Mouse (Mus musculus) hindbrain, embryonic 15.5 days (tissue): ENCODE results near the gene Pde4dip. TPM values are rescaled to one million over a fixed set of nuclear protein-coding genes. Genes with fewer than 3 reads are reported as not detected.
A peak's percentile ranks its signal among the peaks of the same experiment; 100 is the strongest.

Experiments
- ATAC-seq: fragments of 200-750 bp; cut with Nextera tagmentation; 2 replicates; pipeline ENCODE4 v1.8.0; 2017; ENCODE audit warnings: low read depth, moderate number of reproducible peaks, moderate TSS enrichment; ENCODE audit not compliant: low FRiP score
- H3K27ac ChIP-seq: fragments of 300-500 bp; sonication (generic); replicated peaks from 2 replicates; pipeline ENCODE4 v1.5.1; 2015; ENCODE audit warnings: mild to moderate bottlenecking, inconsistent platforms
- H3K27me3 ChIP-seq: fragments of 300-500 bp; sonication (generic); 2 replicates; pipeline ENCODE4 v1.6.1; 2015; ENCODE audit warnings: control low read depth, inconsistent platforms
- H3K36me3 ChIP-seq: fragments of 300-500 bp; sonication (generic); 2 replicates; pipeline ENCODE4 v1.6.1; 2015; ENCODE audit warnings: control low read depth, inconsistent platforms
- H3K4me1 ChIP-seq: fragments of 300-500 bp; sonication (generic); replicated peaks from 2 replicates; pipeline ENCODE4 v1.6.1; 2015; ENCODE audit warnings: control low read depth, inconsistent platforms
- H3K4me2 ChIP-seq: fragments of 300-500 bp; sonication (generic); 2 replicates; pipeline ENCODE4 v1.6.1; 2015; ENCODE audit warnings: moderate library complexity, mild to moderate bottlenecking, inconsistent platforms
- H3K4me3 ChIP-seq: fragments of 300-500 bp; sonication (generic); 2 replicates; pipeline ENCODE4 v1.5.1; 2015; ENCODE audit warnings: mild to moderate bottlenecking, inconsistent platforms
- H3K9ac ChIP-seq: fragments of 300-500 bp; sonication (generic); 2 replicates; pipeline ENCODE4 v1.6.1; 2015; ENCODE audit warnings: inconsistent platforms
- H3K9me3 ChIP-seq: fragments of 300-500 bp; sonication (generic); 2 replicates; pipeline ENCODE4 v1.6.1; 2016; ENCODE audit warnings: control low read depth, inconsistent platforms
- WGBS: fragments of 180-500 bp; shearing (Covaris S2); methylation state at CpG from one replicate; pipeline ENCODE4 v1.1.7; 2015; 5-methylcytosine and 5-hydroxymethylcytosine counted together
- polyA plus RNA-seq: library from polyadenylated mRNA; unstranded; fragments of >200 nt; fragmentation: Nextera tagmentation; extraction: Ambion mirVana; gene quantifications from 2 replicates; pipeline ENCODE4 v1.2.1, GENCODE M21; 2015

The Pde4dip gene
- polyA plus RNA-seq, 1 experiment from 2014 or later = 66.1 TPM

GRCm38 (mm10) chr3:97859400-97859799 lies 29.1 kb downstream of the Pde4dip start:
- H3K27ac ChIP-seq = no peak overlapping the region
- H3K4me2 ChIP-seq = no peak overlapping the region
- no peak overlapping the region for H3K9ac ChIP-seq
- 90% methylated on average over 1 of the region's 1 CpGs for WGBS
- no peak for ATAC-seq
- no peaks in the 10 kb centered on the region for H3K9me3 ChIP-seq
- H3K4me1 ChIP-seq = 0 out of 2 replicates have a peak, but pooled peaks cover 2% of the 10 kb centered on the region
- H3K27me3 ChIP-seq = no peaks in the 10 kb centered on the region
- no peak overlapping the region for H3K4me3 ChIP-seq
- no peaks in the 10 kb centered on the region for H3K36me3 ChIP-seq

DNA sequence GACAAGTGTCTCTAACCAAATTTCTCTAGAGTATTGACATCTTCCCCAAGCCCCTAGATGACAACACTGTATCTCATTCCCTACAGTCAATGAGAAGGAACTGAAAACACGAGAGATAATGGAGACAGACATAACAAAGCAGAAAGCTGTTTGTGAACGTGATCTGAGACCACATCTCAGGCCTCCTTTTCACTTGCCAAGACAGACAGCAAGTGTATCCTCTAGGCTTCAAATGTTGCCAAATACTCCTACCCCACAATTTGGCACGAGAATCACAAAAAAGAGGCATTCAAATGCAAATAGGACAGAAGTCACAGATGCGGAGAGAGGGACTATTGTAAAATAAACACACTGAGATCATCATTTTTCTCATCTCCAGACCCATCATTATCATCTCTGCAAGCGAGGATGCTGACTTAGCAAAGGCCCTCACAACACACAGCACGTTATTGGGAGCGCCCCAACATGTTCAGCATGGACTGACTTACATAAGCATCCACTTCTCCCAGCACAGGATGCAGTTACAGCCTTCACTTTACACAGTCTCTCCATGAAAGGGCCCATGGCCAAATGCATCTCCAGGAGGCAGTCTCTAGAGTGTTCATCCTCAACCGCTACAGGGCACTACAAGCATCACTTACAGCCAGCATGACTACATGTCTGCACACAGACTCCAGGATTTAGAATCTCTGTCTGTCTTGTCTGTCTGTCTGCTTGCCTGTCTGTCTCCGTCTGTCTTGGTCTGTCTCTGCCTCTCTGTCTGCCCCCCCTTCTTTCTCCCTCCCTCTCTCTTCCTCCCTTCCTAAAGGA lies 33.7 kb downstream of the Pde4dip start:
- Histone ChIP-seq H3K4me2 (no peak overlapping the region), H3K4me1 (0 out of 2 replicates have a peak, but pooled peaks cover 4% of the 10 kb centered on the region), H3K9me3 (no peaks in the 10 kb centered on the region), H3K27ac (peak overlapping the region; percentile 3), H3K36me3 (no peaks in the 10 kb centered on the region), H3K9ac (no peak overlapping the region), H3K27me3 (no peaks in the 10 kb centered on the region), H3K4me3 (no peak overlapping the region)
- peak; percentile 54; the same call in 1 of the 2 replicates for ATAC-seq
- WGBS = 47% methylated on average over 9 of the region's 9 CpGs

GRCm38 (mm10) chr3:97851803-97852202 lies 36.7 kb downstream of the Pde4dip start:
- no peak overlapping the region for H3K27ac ChIP-seq
- H3K4me1 ChIP-seq = 0 out of 2 replicates have a peak, but pooled peaks cover 4% of the 10 kb centered on the region
- H3K27me3 ChIP-seq = no peaks in the 10 kb centered on the region
- WGBS = 81% methylated on average over 2 of the region's 2 CpGs
- ATAC-seq = no peak
- H3K9me3 ChIP-seq = no peaks in the 10 kb centered on the region
- H3K36me3 ChIP-seq = no peaks in the 10 kb centered on the region
- H3K4me3 ChIP-seq = no peak overlapping the region
- no peak overlapping the region for H3K9ac ChIP-seq
- no peak overlapping the region for H3K4me2 ChIP-seq

GRCm38 (mm10) chr3:97847626-97848025 lies 40.9 kb downstream of the Pde4dip start:
- Histone ChIP-seq H3K27ac (no peak overlapping the region), H3K4me3 (no peak overlapping the region), H3K9ac (no peak overlapping the region), H3K9me3 (no peaks in the 10 kb centered on the region), H3K4me1 (no peaks in the 10 kb centered on the region), H3K4me2 (no peak overlapping the region), H3K27me3 (no peaks in the 10 kb centered on the region), H3K36me3 (no peaks in the 10 kb centered on the region)
- ATAC-seq = no peak
- 80% methylated on average over 3 of the region's 3 CpGs for WGBS

GRCm38 (mm10) chr3:97846448-97846847 lies 42.1 kb downstream of the Pde4dip start:
- no peaks in the 10 kb centered on the region for H3K36me3 ChIP-seq
- no peak overlapping the region for H3K9ac ChIP-seq
- H3K4me1 ChIP-seq = no peaks in the 10 kb centered on the region
- WGBS = 65% methylated on average over 4 of the region's 4 CpGs
- no peak for ATAC-seq
- no peak overlapping the region for H3K4me2 ChIP-seq
- H3K4me3 ChIP-seq = no peak overlapping the region
- no peak overlapping the region for H3K27ac ChIP-seq
- no peaks in the 10 kb centered on the region for H3K9me3 ChIP-seq
- no peaks in the 10 kb centered on the region for H3K27me3 ChIP-seq

DNA sequence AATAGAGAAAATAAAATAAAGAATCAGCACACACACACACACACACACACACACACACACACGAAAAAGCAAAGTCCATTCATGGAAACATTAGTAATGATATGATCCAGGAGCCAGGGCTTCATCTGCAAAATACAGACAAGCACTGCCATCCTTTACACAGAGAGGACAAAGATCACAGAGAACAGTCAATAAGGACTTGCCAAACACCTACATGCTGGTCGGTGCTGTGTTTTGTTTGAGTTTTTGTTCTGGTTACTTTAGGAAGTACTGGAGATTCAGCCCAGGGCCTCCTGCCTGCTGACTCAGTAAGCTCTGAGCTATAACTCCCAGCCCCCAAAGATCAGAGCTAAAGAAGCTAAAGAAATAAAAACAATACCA lies 43.7 kb downstream of the Pde4dip start:
- Histone ChIP-seq H3K4me1 (no peaks in the 10 kb centered on the region), H3K27me3 (no peaks in the 10 kb centered on the region), H3K9ac (no peak overlapping the region), H3K4me3 (no peak overlapping the region), H3K27ac (no peak overlapping the region), H3K9me3 (no peaks in the 10 kb centered on the region), H3K4me2 (no peak overlapping the region), H3K36me3 (peaks cover 8% of the 10 kb centered on the region; the same call in 1 of the 2 replicates)
- ATAC-seq = no peak
- 74% methylated on average over 2 of the region's 2 CpGs for WGBS

DNA sequence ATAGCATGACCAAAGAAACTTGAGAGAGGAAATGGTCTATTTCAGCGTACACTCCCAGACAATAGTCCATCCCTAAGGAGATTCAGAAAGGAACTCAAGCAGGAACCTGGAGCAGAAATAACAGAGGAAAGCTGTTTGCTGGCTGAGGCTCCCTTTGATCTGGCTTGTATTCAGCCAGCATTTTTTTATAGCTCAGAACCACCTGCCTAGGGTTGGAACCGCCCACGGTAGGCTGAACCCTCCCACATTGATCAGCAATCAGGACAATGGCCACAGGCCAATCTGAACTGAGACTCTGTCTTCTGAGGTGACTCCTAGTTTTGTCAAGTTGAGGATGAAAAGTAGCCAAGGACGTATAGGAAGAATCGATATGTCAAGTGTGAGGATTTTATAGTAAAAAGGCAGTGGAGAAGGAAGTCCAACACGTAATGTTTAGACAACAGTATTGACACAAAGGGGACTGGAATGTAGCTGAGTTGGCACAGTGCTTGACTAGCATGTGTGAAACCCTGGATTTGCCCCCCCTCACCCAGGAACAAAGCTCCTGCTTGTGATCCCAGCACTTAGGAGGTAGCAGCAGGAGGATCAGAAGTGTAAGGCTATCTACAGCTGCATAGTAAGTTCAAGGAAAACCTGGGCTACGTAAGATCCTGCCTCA lies 44.2 kb downstream of the Pde4dip start:
- no peak for ATAC-seq
- Histone ChIP-seq H3K27me3 (no peaks in the 10 kb centered on the region), H3K4me3 (no peak overlapping the region), H3K4me2 (no peak overlapping the region), H3K36me3 (peaks cover 8% of the 10 kb centered on the region; the same call in 1 of the 2 replicates), H3K9me3 (no peaks in the 10 kb centered on the region), H3K27ac (no peak overlapping the region), H3K4me1 (no peaks in the 10 kb centered on the region), H3K9ac (no peak overlapping the region)
- 86% methylated on average over 7 of the region's 7 CpGs for WGBS

GRCm38 (mm10) chr3:97842641-97843040 lies 45.9 kb downstream of the Pde4dip start:
- H3K4me2 ChIP-seq = no peak overlapping the region
- no peak overlapping the region for H3K27ac ChIP-seq
- no peak overlapping the region for H3K4me3 ChIP-seq
- peaks cover 8% of the 10 kb centered on the region; the same call in 1 of the 2 replicates for H3K36me3 ChIP-seq
- WGBS = 64% methylated on average over 2 of the region's 2 CpGs
- H3K9ac ChIP-seq = no peak overlapping the region
- H3K4me1 ChIP-seq = no peaks in the 10 kb centered on the region
- no peaks in the 10 kb centered on the region for H3K9me3 ChIP-seq
- H3K27me3 ChIP-seq = no peaks in the 10 kb centered on the region
- ATAC-seq = no peak

DNA sequence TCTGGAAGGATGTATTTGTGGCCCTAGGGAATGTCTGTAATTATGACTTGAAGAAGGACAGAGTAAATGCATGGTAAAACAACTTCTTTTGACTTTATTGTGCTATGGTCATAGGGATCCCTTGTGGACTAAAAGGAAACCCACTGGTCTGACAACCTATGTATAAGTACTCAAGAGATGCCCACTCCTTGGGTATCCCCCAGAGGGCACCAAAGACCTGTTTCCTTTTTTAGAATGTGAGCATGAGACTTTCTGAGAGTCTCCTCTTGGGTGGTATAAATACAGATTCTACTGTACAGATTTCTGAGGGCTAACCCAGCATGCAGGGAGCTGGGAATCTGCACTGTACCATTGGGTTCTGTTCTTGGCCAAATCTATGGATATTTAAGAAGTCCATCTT lies 48.1 kb downstream of the Pde4dip start:
- H3K36me3 ChIP-seq = peaks cover 8% of the 10 kb centered on the region; the same call in 1 of the 2 replicates
- H3K9me3 ChIP-seq = no peaks in the 10 kb centered on the region
- no peak for ATAC-seq

GRCm38 (mm10) chr3:97835888-97836287 lies 52.6 kb downstream of the Pde4dip start:
- no peaks in the 10 kb centered on the region for H3K9me3 ChIP-seq
- peaks cover 3% of the 10 kb centered on the region; the same call in 1 of the 2 replicates for H3K27me3 ChIP-seq
- H3K4me1 ChIP-seq = no peaks in the 10 kb centered on the region; the same call in 1 of the 2 replicates
- H3K27ac ChIP-seq = no peak overlapping the region
- H3K4me2 ChIP-seq = no peak overlapping the region
- 94% methylated on average over 5 of the region's 5 CpGs for WGBS
- no peak overlapping the region for H3K9ac ChIP-seq
- H3K36me3 ChIP-seq = peaks cover 8% of the 10 kb centered on the region; the same call in 1 of the 2 replicates
- no peak overlapping the region for H3K4me3 ChIP-seq
- no peak for ATAC-seq

More for the DNA sequence above, 48.1 kb downstream of the Pde4dip start:
- peaks cover 3% of the 10 kb centered on the region; the same call in 1 of the 2 replicates for H3K27me3 ChIP-seq
- H3K4me3 ChIP-seq = no peak overlapping the region
- no peak overlapping the region for H3K9ac ChIP-seq
- H3K4me2 ChIP-seq = no peak overlapping the region
- no peak overlapping the region for H3K27ac ChIP-seq
- no peaks in the 10 kb centered on the region for H3K4me1 ChIP-seq

- H3K4me1 ChIP-seq = peaks cover 6% of the 10 kb centered on the region; the same call in 1 of the 2 replicates
- WGBS = 43% methylated on average over 1 of the region's 1 CpGs
- no peaks in the 10 kb centered on the region for H3K9me3 ChIP-seq
- no peak overlapping the region for H3K4me3 ChIP-seq
- H3K4me2 ChIP-seq = no peak overlapping the region
- no peak overlapping the region for H3K27ac ChIP-seq
- H3K27me3 ChIP-seq = peaks cover 3% of the 10 kb centered on the region; the same call in 1 of the 2 replicates
- H3K36me3 ChIP-seq = no peaks in the 10 kb centered on the region
- H3K9ac ChIP-seq = no peak overlapping the region
- ATAC-seq = no peak
Measured at GRCm38 (mm10) chr3:97834625-97835024, 53.9 kb downstream of the Pde4dip start.
